Comparison of ENCODE assay signal across 15 mouse cellular contexts in the genomic region with DNA sequence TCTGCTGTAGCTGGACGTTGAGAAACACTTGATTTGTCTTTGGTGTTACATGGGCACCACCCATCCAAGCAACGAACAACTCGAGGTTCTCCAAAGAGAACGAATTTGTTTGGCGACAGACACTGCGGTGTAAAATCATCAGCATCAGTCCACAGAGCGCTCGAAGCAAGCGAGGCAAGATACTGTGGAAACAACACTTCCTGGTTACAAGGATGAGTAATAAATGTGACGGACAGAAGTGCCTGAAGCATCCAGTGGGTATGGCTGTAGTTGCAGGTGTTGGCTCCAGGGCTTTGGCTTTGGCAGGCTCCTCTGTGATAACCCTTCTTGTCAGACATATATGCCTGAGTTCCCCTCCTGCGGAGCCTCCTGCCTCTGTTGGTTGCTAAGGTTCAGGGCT. TPM values are rescaled to one million over a fixed set of nuclear protein-coding genes. Genes with fewer than 3 reads are reported as not detected.
"Had no signal": no experiment of that assay in that cellular context is flagged by ENCODE, and none has a peak within 500 bp of the region (broad histone marks: within the 10 kb centered on the region; RNA-seq: fewer than 3 reads in every experiment).

No protein-coding gene starts in this region.

- ATAC-seq: intestine, embryonic 15.5 days; liver, embryonic 12.5 days; midbrain, embryonic 13.5 days had no signal

- DNase-seq: kidney, adult 8-10 months; kidney, postnatal 36 days; layer of hippocampus, adult 9-11 months; layer of hippocampus, postnatal 36 days; lung, embryonic 14.5 days; lung, postnatal 10 days had no signal

- H3K4me1 ChIP-seq: intestine, embryonic 15.5 days; limb, embryonic 15.5 days; liver, embryonic 12.5 days; midbrain, embryonic 13.5 days; neural tube, embryonic 15.5 days had no signal

- H3K27me3 ChIP-seq: intestine, embryonic 15.5 days; limb, embryonic 15.5 days; liver, embryonic 12.5 days; midbrain, embryonic 13.5 days; neural tube, embryonic 15.5 days had no signal

- H3K4me3 ChIP-seq: intestine, embryonic 15.5 days; limb, embryonic 15.5 days; liver, embryonic 12.5 days; midbrain, embryonic 13.5 days; neural tube, embryonic 15.5 days had no signal

- H3K36me3 ChIP-seq: intestine, embryonic 15.5 days; limb, embryonic 15.5 days; liver, embryonic 12.5 days; midbrain, embryonic 13.5 days; neural tube, embryonic 15.5 days had no signal

- H3K27ac ChIP-seq: intestine, embryonic 15.5 days; kidney, postnatal 0 days; limb, embryonic 15.5 days; liver, embryonic 12.5 days; macrophage; midbrain, embryonic 13.5 days; neural tube, embryonic 15.5 days; stomach, postnatal 0 days had no signal

RNA-seq across cellular contexts. Expression of a gene that starts 18.0 kb away (rescaled TPM):
- total RNA-seq: megakaryocyte-erythroid progenitor cell, adult 5-6 weeks had no signal
- polyA plus RNA-seq: macrophage had no signal
